Mouse (Mus musculus) thymus, postnatal 10 days (tissue): Measurements from ENCODE around the gene Tollip.
A peak's percentile ranks its signal among the peaks of the same experiment; 100 is the strongest.
"Not testable (repeated sequence)": the region's sequence is repeated elsewhere in the genome, so short reads cannot be mapped to it uniquely, and the experiment has no call there.

Experiments used
- DNase-seq, 2 experiments: peaks; one replicate each; pipeline ENCODE4 v3.0.0; 2021; ENCODE audit warnings: low spot score in 2 of 2

Gene Tollip

GRCm38 (mm10) chr7:141934128-141934898, 16.0 kb upstream of the Tollip start:
- no peak for DNase-seq

DNA sequence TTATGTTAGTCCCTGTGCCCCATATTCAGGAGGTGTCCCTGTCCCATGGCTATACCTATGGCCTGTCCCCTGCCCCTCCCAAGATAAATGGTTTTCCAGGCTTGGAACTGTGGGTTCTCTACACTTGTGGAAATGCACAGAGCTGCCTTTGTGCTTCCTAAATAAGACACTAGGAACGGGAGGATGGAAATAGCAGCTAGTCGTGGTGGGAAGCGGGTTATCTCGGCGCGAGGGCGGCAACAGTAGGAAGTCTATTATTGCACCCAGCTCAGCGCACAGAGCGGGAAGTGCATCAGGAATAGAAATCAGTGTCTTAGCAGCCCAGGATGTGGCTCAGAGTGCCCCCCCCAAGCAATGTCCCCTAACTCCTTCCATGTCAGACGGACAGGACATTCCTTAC, 10.3 kb upstream of the Tollip start:
- DNase-seq, result no peak

- peak; percentile 30 to 80 for DNase-seq
These were observed 6.6 kb upstream of the Tollip start for GRCm38 (mm10) chr7:141924917-141925316.

DNA sequence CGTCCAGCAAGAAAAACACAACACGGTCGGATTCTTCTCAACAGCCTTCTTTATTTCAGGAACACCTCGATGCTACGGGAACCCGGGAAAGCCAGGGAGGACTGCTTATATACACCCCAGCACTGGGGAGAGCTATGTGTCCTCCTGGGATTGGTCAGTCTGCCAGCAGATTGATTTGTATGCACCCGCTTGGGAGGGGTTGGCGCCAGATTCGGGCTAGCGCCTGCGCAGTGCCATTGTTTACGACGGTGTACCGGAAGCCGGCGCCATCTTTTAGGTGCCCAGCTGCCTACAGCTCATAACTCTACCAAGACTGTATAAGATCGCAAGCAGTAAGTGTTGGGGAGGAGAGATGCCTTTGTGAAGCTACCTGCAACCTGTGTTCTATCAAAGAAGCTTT, 5.8 kb upstream of the Tollip start:
- not testable (repeated sequence) for DNase-seq

DNA sequence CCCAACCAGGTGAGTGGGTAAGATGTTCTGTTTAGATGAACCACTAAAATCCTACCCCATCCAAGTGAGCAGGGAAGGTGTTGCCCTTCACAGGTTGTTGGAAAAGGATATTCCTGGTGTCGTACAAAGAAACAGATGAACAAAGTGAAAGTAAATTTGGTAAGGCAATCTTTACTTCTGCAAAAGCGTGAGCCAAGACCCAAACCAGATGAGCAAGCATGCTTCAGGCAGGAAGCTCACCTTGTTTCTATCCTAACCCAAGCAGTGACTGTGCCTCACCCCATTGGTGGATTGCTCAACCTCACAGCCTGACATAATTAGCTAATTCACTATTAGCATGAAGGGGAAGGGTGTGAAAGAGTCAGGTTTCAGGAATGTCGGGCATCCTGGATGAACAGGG, 7.0 kb downstream of the Tollip start:
- DNase-seq, result no peak

DNA sequence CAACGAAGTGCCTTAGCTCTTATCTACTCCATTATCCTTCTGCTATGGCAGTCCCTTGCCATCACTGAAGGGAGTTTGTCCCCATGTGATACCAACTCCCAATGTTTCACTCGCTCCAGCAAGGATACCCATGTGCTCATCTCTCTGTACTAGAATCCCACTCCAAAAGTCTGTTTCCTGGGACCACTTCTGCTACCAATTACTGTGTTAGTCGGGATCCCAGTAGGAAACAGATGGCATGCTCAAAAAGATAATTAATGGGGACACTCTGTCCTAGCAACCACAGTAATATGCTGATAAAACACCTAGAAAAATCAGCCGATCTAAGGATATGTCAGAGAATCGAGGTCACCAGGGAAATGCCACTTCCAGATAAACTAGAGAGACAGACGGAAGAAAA, 9.7 kb downstream of the Tollip start:
- no peak for DNase-seq

DNA sequence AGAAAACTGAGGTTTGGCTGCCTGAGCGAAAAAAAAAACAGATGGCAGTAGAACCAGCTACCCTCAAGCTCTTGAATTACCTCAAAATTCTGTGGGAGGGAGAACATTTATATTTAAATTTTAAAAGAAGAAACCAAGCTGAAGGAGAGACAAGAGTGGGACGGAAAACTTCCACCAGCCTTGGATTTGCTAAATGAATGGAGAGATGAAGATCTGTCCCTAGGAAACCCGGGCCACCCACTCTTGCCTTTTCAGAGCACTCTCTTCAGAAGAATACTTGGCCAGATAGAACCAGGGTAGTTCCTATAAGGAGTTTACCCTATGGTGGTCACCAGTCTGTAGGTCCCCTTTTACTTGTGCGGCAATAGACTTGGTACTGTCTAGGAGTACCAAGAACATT, 15.5 kb downstream of the Tollip start:
- DNase-seq, result no peak

DNA sequence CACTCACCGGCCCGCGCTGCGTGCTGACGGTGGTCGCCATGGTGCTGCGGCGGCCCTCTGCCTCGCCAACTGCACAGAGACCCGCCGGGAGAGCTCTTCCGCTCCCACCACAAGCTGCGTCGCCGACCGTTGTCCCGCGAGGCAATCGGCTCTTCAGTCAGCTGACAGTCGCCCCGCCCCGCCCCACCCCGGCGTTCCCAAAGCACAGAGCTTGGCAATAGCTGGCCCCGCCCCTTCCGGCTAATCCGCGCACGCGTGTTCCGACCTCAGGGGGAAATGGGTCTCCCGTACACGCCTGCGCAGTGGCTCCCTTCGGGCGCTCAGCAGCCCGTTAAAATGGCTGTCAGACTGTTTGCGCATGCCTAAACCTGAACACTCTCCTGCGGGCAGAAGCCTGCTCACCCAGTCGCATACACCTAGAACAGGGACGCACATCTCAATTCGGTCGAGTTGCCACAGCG, 16.0 kb downstream of the Tollip start:
- DNase-seq, result peak; percentile 99 to 100

DNA sequence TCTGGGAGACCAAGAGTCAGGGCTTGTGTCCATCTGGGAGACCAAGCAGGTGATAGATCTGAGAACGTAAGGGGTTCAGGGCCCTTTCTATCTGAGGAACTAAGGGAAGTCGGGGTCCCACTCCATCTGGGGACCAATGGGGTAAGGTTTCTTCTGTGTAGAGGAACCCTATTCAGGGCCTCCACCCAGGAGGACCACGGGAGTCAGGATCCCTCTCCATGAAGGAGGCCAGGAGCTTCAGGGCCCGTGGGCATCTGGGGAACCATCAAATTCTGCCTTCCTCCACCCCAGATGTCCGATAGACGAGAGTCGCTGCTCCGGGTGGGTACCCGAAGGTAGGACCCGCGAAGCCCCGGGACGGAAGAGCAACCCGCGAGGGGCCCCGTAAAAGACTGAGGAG, 16.5 kb downstream of the Tollip start:
- no peak for DNase-seq

- DNase-seq, result no peak
These were observed 26.2 kb downstream of the Tollip start for GRCm38 (mm10) chr7:141892151-141892550.

GRCm38 (mm10) chr7:141878813-141879212, 39.5 kb downstream of the Tollip start:
- no peak for DNase-seq

DNA sequence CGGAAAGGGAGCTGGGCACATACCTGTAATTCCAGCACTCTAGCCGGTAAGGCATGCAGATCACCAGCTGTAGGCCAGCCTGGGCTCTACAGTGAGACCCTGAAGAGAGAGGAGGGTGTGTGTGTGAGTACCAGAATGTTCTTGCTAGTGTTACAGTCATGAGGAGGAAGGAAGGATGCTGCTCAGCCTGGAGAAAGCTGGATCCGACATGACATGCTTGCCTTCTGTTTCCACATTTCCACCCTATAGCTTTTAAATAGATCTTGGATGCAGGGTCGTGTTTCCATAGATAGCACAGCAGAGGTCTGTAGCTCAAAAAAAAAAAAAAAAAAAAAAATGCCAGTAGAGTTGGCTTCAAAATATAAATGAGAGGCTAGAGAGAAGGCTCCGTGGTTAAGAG, 43.4 kb downstream of the Tollip start:
- DNase-seq, result no peak

DNA sequence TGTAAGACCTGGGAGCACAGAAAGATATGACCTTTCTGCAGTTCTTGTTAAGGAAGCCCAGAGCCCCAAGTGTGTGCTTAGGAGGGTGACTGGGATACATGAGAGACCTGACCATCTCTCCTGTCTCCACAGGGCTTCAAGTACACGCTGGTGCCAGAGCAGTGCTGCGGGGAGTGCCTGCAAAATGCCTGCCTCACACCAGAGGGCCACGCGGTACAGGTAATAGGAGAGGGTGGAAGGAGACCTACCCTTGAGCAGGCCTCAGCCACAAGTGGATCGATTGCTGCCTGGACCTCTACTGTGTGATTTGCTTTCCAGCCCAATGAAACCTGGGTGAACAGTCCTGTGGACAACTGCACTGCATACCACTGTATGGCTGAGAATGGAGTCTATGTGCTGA, 47.8 kb downstream of the Tollip start:
- DNase-seq, result peak in 1 of 2 experiments; percentile 7

GRCm38 (mm10) chr7:141869644-141870043, 48.7 kb downstream of the Tollip start:
- DNase-seq, result no peak

- DNase-seq, result no peak
These were observed 57.3 kb downstream of the Tollip start for GRCm38 (mm10) chr7:141861046-141861445.

DNA sequence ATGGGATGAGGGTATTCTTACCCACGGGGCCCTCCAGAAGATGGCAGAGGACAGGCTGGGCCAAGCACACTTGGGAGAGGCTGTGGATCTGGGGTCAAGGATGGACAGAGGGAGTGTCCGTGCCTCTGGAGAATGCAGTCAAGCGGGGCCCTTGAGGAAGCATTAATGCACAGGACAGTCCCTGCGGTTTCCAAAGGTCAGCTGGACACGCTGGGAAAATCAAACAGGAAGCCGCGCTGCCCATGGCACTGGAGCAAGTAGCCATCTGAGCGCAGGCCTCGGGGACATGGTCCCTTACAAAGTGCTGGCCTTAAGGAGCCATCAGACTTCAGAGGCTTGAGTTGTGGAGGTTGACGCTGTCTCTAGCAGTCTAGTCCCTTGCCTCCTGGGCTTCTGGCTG, 78.0 kb downstream of the Tollip start:
- DNase-seq, result no peak

DNA sequence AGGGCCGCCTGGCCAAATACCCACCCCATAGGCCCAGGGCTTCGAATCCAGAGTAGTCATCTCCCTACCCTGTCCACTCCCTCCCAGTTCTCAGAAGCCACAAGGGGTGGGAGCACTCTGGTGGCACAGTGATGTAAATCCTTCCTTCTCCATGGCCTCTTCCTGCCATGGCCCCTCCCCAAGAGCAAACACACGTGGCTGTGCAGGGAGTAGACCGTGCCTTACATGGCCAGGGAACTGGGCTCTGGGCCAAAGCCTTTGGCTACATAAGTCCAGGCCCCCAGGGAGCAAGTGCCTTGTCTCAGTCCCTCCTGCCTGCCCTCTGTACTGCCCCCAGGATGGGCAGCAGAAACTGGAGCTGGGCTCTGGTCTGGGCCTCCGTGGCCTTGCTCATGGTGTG, 79.5 kb downstream of the Tollip start, which contains the start of gene Muc5b:
TSS of gene Muc5b (plus strand) at position 292 of the 400 bp plus-strand sequence.
- DNase-seq, result no peak

DNA sequence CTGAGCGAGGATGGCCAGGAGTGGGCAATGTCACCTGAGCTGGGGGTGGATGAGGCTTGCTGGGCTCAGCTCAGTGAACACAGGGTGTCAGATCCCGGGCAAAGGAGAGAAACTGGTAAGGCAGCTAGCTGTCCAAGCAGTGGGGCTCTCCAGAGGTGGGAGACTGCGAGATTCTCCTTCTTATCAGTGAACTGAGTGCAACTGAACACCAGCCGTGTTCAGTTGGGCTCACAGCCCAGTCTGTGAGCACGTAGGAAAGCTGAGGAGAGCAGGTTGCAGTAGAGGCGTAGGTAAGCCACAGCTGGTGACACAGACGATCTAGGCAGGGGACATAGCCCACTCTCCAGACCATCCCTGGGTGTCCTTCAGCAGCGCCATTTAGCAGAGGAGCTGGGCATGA, 81.9 kb downstream of the Tollip start:
- no peak for DNase-seq

GRCm38 (mm10) chr7:141835941-141836340, 82.4 kb downstream of the Tollip start:
- peak; percentile 26 to 42 for DNase-seq
